Mouse (Mus musculus) liver, adult 2 months (tissue): ENCODE data around the gene Sdr9c7. TPM values are rescaled to one million over a fixed set of nuclear protein-coding genes. Genes with fewer than 3 reads are reported as not detected.

Experiments
- DNase-seq: peaks from one replicate; pipeline ENCODE4 v3.0.0-alpha.2; 2011; ENCODE audit warnings: low read depth, low spot score; ENCODE audit errors: extremely low read depth
- H3K27ac ChIP-seq: fragments of 200-500 bp; replicated peaks from 2 replicates; pipeline ENCODE4 v1.5.1; 2012; ENCODE audit warnings: low read depth, mild to moderate bottlenecking, control low read depth, inconsistent platforms, low read length; ENCODE audit not compliant: insufficient read depth
- H3K27me3 ChIP-seq: fragments of 200-500 bp; 2 replicates; pipeline ENCODE4 v1.6.1; 2012; ENCODE audit warnings: mild to moderate bottlenecking, moderate library complexity, low read length, inconsistent platforms; ENCODE audit not compliant: control insufficient read depth, insufficient read depth
- H3K36me3 ChIP-seq: fragments of 200-500 bp; 2 replicates; pipeline ENCODE4 v1.6.1; 2012; ENCODE audit warnings: low read length, inconsistent platforms; ENCODE audit not compliant: control insufficient read depth, insufficient read depth
- H3K4me1 ChIP-seq: fragments of 200-500 bp; 2 replicates; pipeline ENCODE4 v1.6.1; 2011; ENCODE audit warnings: low read length; ENCODE audit not compliant: control insufficient read depth, insufficient read depth
- H3K4me3 ChIP-seq: fragments of 200-500 bp; 2 replicates; pipeline ENCODE4 v1.5.1; 2011; ENCODE audit warnings: low read depth, mild to moderate bottlenecking, control low read depth, low read length, moderate library complexity; ENCODE audit not compliant: insufficient read depth
- H3K79me2 ChIP-seq: fragments of 200-500 bp; 2 replicates; pipeline ENCODE4 v1.6.1; 2012; ENCODE audit warnings: inconsistent platforms, mild to moderate bottlenecking, low read length, moderate library complexity; ENCODE audit not compliant: control insufficient read depth, insufficient read depth
- H3K9ac ChIP-seq: fragments of 200-500 bp; 2 replicates; pipeline ENCODE4 v1.6.1; 2012; ENCODE audit warnings: low read depth, mild to moderate bottlenecking, control low read depth, inconsistent platforms, low read length
- CTCF ChIP-seq: fragments of 200-500 bp; IDR thresholded peaks from 2 replicates; pipeline ENCODE4 v1.5.1; 2011; ENCODE audit warnings: low read depth, low read length, control low read depth
- POLR2A ChIP-seq: fragments of 200-500 bp; IDR thresholded peaks from 2 replicates; pipeline ENCODE4 v1.6.1; 2011; ENCODE audit warnings: low read length, control low read depth; ENCODE audit not compliant: insufficient read depth; ENCODE audit errors: extremely low read depth
- WGBS: fragments of 180-500 bp; shearing (Covaris S2); methylation state at CpG from one replicate; pipeline ENCODE4 v1.1.7; 2018; 5-methylcytosine and 5-hydroxymethylcytosine counted together
- polyA plus RNA-seq: library from polyadenylated mRNA; depleted of rRNA; stranded (reverse); fragments of >200 nt; gene quantifications from 2 replicates; pipeline ENCODE4 v1.2.3, GENCODE M21; 2012
- total RNA-seq: library from RNA; depleted of rRNA; stranded (reverse); fragments of >200 nt; gene quantifications from 2 replicates; pipeline ENCODE4 v1.2.3, GENCODE M21; 2014

Gene Sdr9c7
- total and polyA plus RNA-seq, 2 experiments: 20.4 to 25.6 TPM

- no peaks in the 10 kb centered on the region for H3K27me3 ChIP-seq
- peaks cover 36% of the 10 kb centered on the region for H3K4me1 ChIP-seq
- H3K36me3 ChIP-seq: peaks cover 7% of the 10 kb centered on the region
- DNase-seq: peak; percentile 95
- peak overlapping the region; percentile 49 for H3K4me3 ChIP-seq
- H3K27ac ChIP-seq: peak overlapping the region; percentile 98
- peak overlapping the region; percentile 72 for H3K9ac ChIP-seq
- 20% methylated on average over 4 of the region's 4 CpGs for WGBS
- peaks cover 4% of the 10 kb centered on the region; the same call in 1 of the 2 replicates for H3K79me2 ChIP-seq
- peak; percentile 50; the same call in 1 of the 2 replicates for TF ChIP-seq POLR2A
- no peak for TF ChIP-seq CTCF
Observed at GRCm38 (mm10) chr10:127901751-127902150, 3.4 kb downstream of the Sdr9c7 start.

DNA sequence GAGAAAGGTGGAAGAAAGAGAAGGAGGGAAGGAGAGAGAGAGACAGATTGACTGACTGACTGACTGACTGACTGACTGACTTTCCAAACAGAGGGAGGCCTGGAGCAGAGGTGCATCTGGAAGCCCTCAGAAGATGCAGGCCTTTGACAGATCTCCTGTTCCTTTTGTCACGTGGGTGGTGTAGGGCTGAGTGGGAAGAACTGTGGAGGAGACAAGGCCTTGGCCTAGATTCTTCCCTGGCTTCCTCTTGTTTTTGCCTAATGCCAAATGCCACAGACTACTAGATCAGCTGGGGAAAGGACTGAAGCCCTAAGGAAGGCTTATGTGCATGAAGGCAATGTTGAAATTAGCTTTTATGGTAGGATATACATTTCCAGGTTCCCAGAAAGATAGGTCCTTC lies 4.8 kb downstream of the Sdr9c7 start:
- WGBS: 22% methylated on average over 1 of the region's 1 CpGs
- Histone ChIP-seq H3K27ac (peak overlapping the region; percentile 98), H3K36me3 (peaks cover 7% of the 10 kb centered on the region), H3K4me1 (peaks cover 31% of the 10 kb centered on the region), H3K4me3 (peak overlapping the region; percentile 24; the same call in 1 of the 2 replicates), H3K9ac (peak overlapping the region; percentile 72), H3K79me2 (peaks cover 4% of the 10 kb centered on the region; the same call in 1 of the 2 replicates), H3K27me3 (no peaks in the 10 kb centered on the region)
- TF ChIP-seq POLR2A (no peak), CTCF (no peak)
- DNase-seq: peak; percentile 67

GRCm38 (mm10) chr10:127904718-127905446 lies 6.6 kb downstream of the Sdr9c7 start:
- TF ChIP-seq POLR2A: no peak
- no peak for TF ChIP-seq CTCF
- DNase-seq: peak; percentile 78

DNA sequence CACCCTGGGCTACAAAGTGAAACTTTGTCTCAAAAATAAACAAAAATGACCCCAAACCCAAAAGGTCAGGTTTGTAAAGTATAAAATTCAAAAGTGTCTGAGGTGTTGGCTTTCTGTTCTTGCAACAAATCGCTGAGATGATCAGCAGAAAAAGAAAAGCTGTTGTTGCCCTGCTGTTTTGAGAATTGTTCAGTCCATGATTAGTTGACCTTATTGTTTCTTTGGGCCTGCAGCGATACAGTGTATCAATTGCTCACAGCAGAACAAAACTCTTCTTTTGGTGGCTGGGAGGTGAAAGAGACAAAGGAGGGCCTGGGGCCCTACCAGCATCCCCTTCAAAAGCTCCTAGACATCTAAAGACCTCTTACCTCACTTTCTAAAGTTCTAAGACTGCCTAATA lies 7.8 kb downstream of the Sdr9c7 start:
- H3K27me3 ChIP-seq: no peaks in the 10 kb centered on the region
- peaks cover 24% of the 10 kb centered on the region for H3K36me3 ChIP-seq
- 63% methylated on average over 2 of the region's 2 CpGs for WGBS
- H3K27ac ChIP-seq: no peak overlapping the region
- peaks cover 29% of the 10 kb centered on the region for H3K4me1 ChIP-seq
- no peak overlapping the region for H3K9ac ChIP-seq
- no peak for DNase-seq
- TF ChIP-seq POLR2A (no peak), CTCF (no peak)
- peaks cover 4% of the 10 kb centered on the region; the same call in 1 of the 2 replicates for H3K79me2 ChIP-seq
- no peak overlapping the region for H3K4me3 ChIP-seq

More at GRCm38 (mm10) chr10:127904718-127905446, 6.6 kb downstream of the Sdr9c7 start:
- WGBS: 38% methylated on average over 7 of the region's 7 CpGs
- peaks cover 11% of the 10 kb centered on the region for H3K36me3 ChIP-seq
- peaks cover 4% of the 10 kb centered on the region; the same call in 1 of the 2 replicates for H3K79me2 ChIP-seq
- no peaks in the 10 kb centered on the region for H3K27me3 ChIP-seq
- H3K4me1 ChIP-seq: peaks cover 31% of the 10 kb centered on the region
- H3K4me3 ChIP-seq: no peak overlapping the region
- H3K9ac ChIP-seq: 0 out of 2 replicates have a peak overlapping the region, but pooled peaks have one; percentile 0
- peak overlapping the region; percentile 70 for H3K27ac ChIP-seq

- Histone ChIP-seq H3K4me1 (peaks cover 28% of the 10 kb centered on the region), H3K27ac (no peak overlapping the region), H3K27me3 (no peaks in the 10 kb centered on the region), H3K9ac (no peak overlapping the region), H3K36me3 (peaks cover 29% of the 10 kb centered on the region), H3K79me2 (peaks cover under 1% of the 10 kb centered on the region; the same call in 1 of the 2 replicates), H3K4me3 (no peak overlapping the region)
- no peak for TF ChIP-seq CTCF
- TF ChIP-seq POLR2A: no peak
- no peak for DNase-seq
Observed at GRCm38 (mm10) chr10:127907386-127907951, 9.2 kb downstream of the Sdr9c7 start.
